ENCODE assay signal across 7 mouse cellular contexts in genomic region chr6:48842111-48842842, GRCm38 (mm10). TPM values are rescaled to one million over a fixed set of nuclear protein-coding genes. Genes with fewer than 3 reads are reported as not detected.
DNase-seq lines count a peak whose midpoint lies in the region; ATAC-seq and TF ChIP-seq lines count a peak whose summit lies in the region.

No protein-coding gene starts in this region.

- H3K27me3 ChIP-seq in spleen, adult 2 months (ENCODE audit: control insufficient read depth, insufficient read depth, low read length): no peaks in the 10 kb centered on the region
- H3K27me3 ChIP-seq in intestine, embryonic 14.5 days (replicated peaks; ENCODE audit: control insufficient read depth, insufficient read depth, low read length): no peaks in the 10 kb centered on the region
- no peaks in the 10 kb centered on the region for H3K27me3 ChIP-seq in liver, embryonic 13.5 days

- TF ChIP-seq POLR2A in spleen, adult 2 months (IDR thresholded peaks at IDR 0.05; ENCODE audit: low read depth, low read length): no peak
- TF ChIP-seq POLR2A in embryonic fibroblast, embryonic 13.5 days (IDR thresholded peaks at IDR 0.05; ENCODE audit: low read depth, low read length): no peak

- 0 out of 2 replicates have a peak, but pooled peaks have one; percentile 3 for TF ChIP-seq CTCF in spleen, adult 2 months (IDR thresholded peaks at IDR 0.05; ENCODE audit: extremely low read depth, insufficient read depth, insufficient read length, insufficient replicate concordance)
- TF ChIP-seq CTCF in embryonic fibroblast, embryonic 13.5 days (IDR thresholded peaks at IDR 0.05; ENCODE audit: borderline replicate concordance, insufficient read depth, low read length): no peak

- H3K4me3 ChIP-seq in spleen, adult 2 months (ENCODE audit: extremely low read depth, insufficient read depth, insufficient read length): peak overlapping the region; percentile 50; the same call in 1 of the 2 replicates
- H3K4me3 ChIP-seq in embryonic fibroblast, embryonic 13.5 days (ENCODE audit: insufficient read depth, low read length): peak overlapping the region; percentile 65; the same call in 1 of the 2 replicates
- peak overlapping the region; percentile 65 for H3K4me3 ChIP-seq in intestine, embryonic 14.5 days (ENCODE audit: low read depth, low read length)
- H3K4me3 ChIP-seq in liver, embryonic 13.5 days (replicated peaks): peak overlapping the region; percentile 49

- peak in 1 of 2 experiments; percentile 26 for DNase-seq in spleen, adult 2 months (ENCODE audit: low read depth in 1 of 2, low spot score in 2 of 2)
- DNase-seq in spleen, adult 12 weeks (ENCODE audit: low spot score): no peak
- no peak for DNase-seq in intestine, embryonic 14.5 days (ENCODE audit: low spot score)
- no peak for DNase-seq in liver, embryonic 13.5 days
- DNase-seq in naive thymus-derived CD4-positive, alpha-beta T cell, adult 2 months (ENCODE audit: low read depth): peak; percentile 44

- H3K9me3 ChIP-seq in intestine, embryonic 14.5 days (ENCODE audit: control insufficient read depth, low read length): no peaks in the 10 kb centered on the region
- H3K9me3 ChIP-seq in liver, embryonic 13.5 days (replicated peaks): no peaks in the 10 kb centered on the region

- H3K36me3 ChIP-seq in spleen, adult 2 months (ENCODE audit: control insufficient read depth, insufficient read depth, low read length): no peaks in the 10 kb centered on the region
- H3K36me3 ChIP-seq in intestine, embryonic 14.5 days (ENCODE audit: control insufficient read depth, insufficient read depth, low read length): peaks cover 40% of the 10 kb centered on the region
- H3K36me3 ChIP-seq in liver, embryonic 13.5 days: peaks cover 10% of the 10 kb centered on the region; the same call in 1 of the 2 replicates

- H3K27ac ChIP-seq in spleen, adult 2 months (ENCODE audit: insufficient read depth, low read length): peak overlapping the region; percentile 61
- H3K27ac ChIP-seq in embryonic fibroblast, embryonic 13.5 days (ENCODE audit: insufficient read depth, low read length): no peak overlapping the region
- H3K27ac ChIP-seq in intestine, embryonic 14.5 days (ENCODE audit: low read depth): peak overlapping the region; percentile 96
- H3K27ac ChIP-seq in liver, embryonic 13.5 days: 0 out of 2 replicates have a peak overlapping the region, but pooled peaks have one; percentile 69

- peak overlapping the region; percentile 70 for H3K9ac ChIP-seq in intestine, embryonic 14.5 days (ENCODE audit: low read length)
- peak overlapping the region; percentile 54 for H3K9ac ChIP-seq in liver, embryonic 13.5 days

- WGBS in spleen, adult 2 months: 62% methylated on average over 11 of the region's 11 CpGs
- WGBS in intestine, embryonic 14.5 days: 53% methylated on average over 11 of the region's 11 CpGs
- WGBS in liver, embryonic 13.5 days (ENCODE audit: insufficient replicate concordance): 53% methylated on average over 11 of the region's 11 CpGs

- ATAC-seq in intestine, embryonic 14.5 days (replicated peaks; ENCODE audit: low FRiP score, low TSS enrichment, low read depth): no peak
- no peak for ATAC-seq in liver, embryonic 13.5 days (ENCODE audit: low read depth)
- no peak for ATAC-seq in monocyte, adult 5-6 weeks (replicated peaks; ENCODE audit: insufficient number of reproducible peaks, low FRiP score, low TSS enrichment, poor library complexity, severe bottlenecking)

- H3K4me1 ChIP-seq in spleen, adult 2 months (ENCODE audit: control insufficient read depth, insufficient read depth, insufficient read length): peaks cover 2% of the 10 kb centered on the region; the same call in 1 of the 2 replicates
- H3K4me1 ChIP-seq in embryonic fibroblast, embryonic 13.5 days (ENCODE audit: control insufficient read depth, insufficient read depth, low read length): no peaks in the 10 kb centered on the region
- H3K4me1 ChIP-seq in intestine, embryonic 14.5 days (replicated peaks; ENCODE audit: control insufficient read depth, insufficient read depth, low read length): peaks cover 38% of the 10 kb centered on the region
- peaks cover 5% of the 10 kb centered on the region; the same call in 1 of the 2 replicates for H3K4me1 ChIP-seq in liver, embryonic 13.5 days (replicated peaks)

- H3K4me2 ChIP-seq in intestine, embryonic 14.5 days (ENCODE audit: low read length): peak overlapping the region; percentile 61
- H3K4me2 ChIP-seq in liver, embryonic 13.5 days: peak overlapping the region; percentile 53

RNA-seq across cellular contexts. Expression of gene Tmem176b, which starts 1.0 kb away (rescaled TPM):
- polyA plus RNA-seq in spleen, adult 2 months (2012; rRNA removed): 199 TPM in 2 replicates
- polyA plus RNA-seq in embryonic fibroblast, embryonic 13.5 days (2011; ENCODE audit: insufficient read length, low read depth, missing spikeins): 119 and 168 TPM in 2 replicates
- 373 and 390 TPM in 2 replicates for polyA plus RNA-seq in intestine, embryonic 14.5 days (2014; fragmentation: Nextera tagmentation; extraction: Ambion mirVana)
- 110 and 119 TPM in 2 replicates for polyA plus RNA-seq in liver, embryonic 13.5 days (2015; fragmentation: Nextera tagmentation; extraction: Ambion mirVana)
- 19.1 to 28.4 TPM (median 27.7 TPM) in 3 replicates for total RNA-seq in monocyte, adult 5-6 weeks (2017)

RNA-seq across cellular contexts. Expression of gene Tmem176a, which starts 1.6 kb away (rescaled TPM):
- polyA plus RNA-seq in spleen, adult 2 months (2012; rRNA removed): 95.2 and 105 TPM in 2 replicates
- polyA plus RNA-seq in embryonic fibroblast, embryonic 13.5 days (2011; ENCODE audit: insufficient read length, low read depth, missing spikeins): 102 and 117 TPM in 2 replicates
- polyA plus RNA-seq in intestine, embryonic 14.5 days (2014; fragmentation: Nextera tagmentation; extraction: Ambion mirVana): 171 and 182 TPM in 2 replicates
- polyA plus RNA-seq in liver, embryonic 13.5 days (2015; fragmentation: Nextera tagmentation; extraction: Ambion mirVana): 72.2 and 77.0 TPM in 2 replicates
- 2.7 to 9.7 TPM (median 4.4 TPM) in 3 replicates for total RNA-seq in monocyte, adult 5-6 weeks (2017)

RNA-seq across cellular contexts. Expression of gene Aoc1, which starts 30.4 kb away (rescaled TPM):
- 0.77 and 1.1 TPM in 2 replicates for polyA plus RNA-seq in spleen, adult 2 months (2012; rRNA removed)
- polyA plus RNA-seq in embryonic fibroblast, embryonic 13.5 days (2011; ENCODE audit: insufficient read length, low read depth, missing spikeins): not detected in 2 replicates
- 2.5 and 2.8 TPM in 2 replicates for polyA plus RNA-seq in intestine, embryonic 14.5 days (2014; fragmentation: Nextera tagmentation; extraction: Ambion mirVana)
- not detected in 2 replicates for polyA plus RNA-seq in liver, embryonic 13.5 days (2015; fragmentation: Nextera tagmentation; extraction: Ambion mirVana)
- not detected in 3 replicates for total RNA-seq in monocyte, adult 5-6 weeks (2017)
